Mouse (Mus musculus) neutrophil, adult 5-6 weeks (primary cell): ENCODE results near the gene Stra8. TPM values are rescaled to one million over a fixed set of nuclear protein-coding genes. Genes with fewer than 3 reads are reported as not detected.

ENCODE experiments used
- ATAC-seq: fragments of 151-379, 151-347 bp; 2 replicates; pipeline ENCODE4 v1.8.0; 2017; ENCODE audit warnings: mild to moderate bottlenecking, moderate TSS enrichment; ENCODE audit not compliant: insufficient number of reproducible peaks, poor library complexity, low FRiP score, severe bottlenecking; ENCODE audit errors: extremely low read depth
- total RNA-seq: library from RNA; stranded (forward); fragments of 200-1000 nt; gene quantifications from 2 replicates; pipeline ENCODE4 v1.2.3, GENCODE M21; 2017

Stra8 gene
- total RNA-seq: not detected in 2 replicates

GRCm38 (mm10) chr6:34919956-34920355 is at the start of gene Stra8:
Gene Stra8 (plus strand): TSS chr6:34920163.
- no peak for ATAC-seq

GRCm38 (mm10) chr6:34870724-34871123 is 49.2 kb upstream of the Stra8 start:
- no peak for ATAC-seq

GRCm38 (mm10) chr6:34871929-34872328 is 48.0 kb upstream of the Stra8 start:
- no peak for ATAC-seq

- no peak for ATAC-seq
These were observed 47.1 kb upstream of the Stra8 start for GRCm38 (mm10) chr6:34872871-34873270.

GRCm38 (mm10) chr6:34874101-34874921 is 45.7 kb upstream of the Stra8 start:
- ATAC-seq: no peak

- peak; percentile 62 for ATAC-seq
These were observed 44.6 kb upstream of the Stra8 start for GRCm38 (mm10) chr6:34875268-34875761.

- no peak for ATAC-seq
These were observed 43.8 kb upstream of the Stra8 start for GRCm38 (mm10) chr6:34875966-34876834.

- no peak for ATAC-seq
These were observed 43.2 kb upstream of the Stra8 start for GRCm38 (mm10) chr6:34876835-34877156.

- ATAC-seq: peak; percentile 74
These were observed 42.2 kb upstream of the Stra8 start, which contains the start of gene Cyren for GRCm38 (mm10) chr6:34877509-34878321. Gene Cyren (minus strand): TSS chr6:34878060.

GRCm38 (mm10) chr6:34879101-34879740 is 40.7 kb upstream of the Stra8 start:
- ATAC-seq: no peak

GRCm38 (mm10) chr6:34879911-34880475 is 40.0 kb upstream of the Stra8 start:
- no peak for ATAC-seq

- no peak for ATAC-seq
These were observed 35.2 kb upstream of the Stra8 start for GRCm38 (mm10) chr6:34884724-34885123.

- ATAC-seq: no peak
These were observed 32.7 kb upstream of the Stra8 start for GRCm38 (mm10) chr6:34887131-34887850.

- no peak for ATAC-seq
These were observed 30.8 kb upstream of the Stra8 start for GRCm38 (mm10) chr6:34889185-34889584.

- no peak for ATAC-seq
These were observed 24.4 kb upstream of the Stra8 start for GRCm38 (mm10) chr6:34895569-34895968.

- no peak for ATAC-seq
These were observed 23.7 kb upstream of the Stra8 start for GRCm38 (mm10) chr6:34896168-34896780.

- no peak for ATAC-seq
These were observed 20.8 kb upstream of the Stra8 start for GRCm38 (mm10) chr6:34899127-34899526.
